Mouse (Mus musculus) limb, embryonic 12.5 days (tissue): ENCODE measurements around the gene Ky. TPM values are rescaled to one million over a fixed set of nuclear protein-coding genes. Genes with fewer than 3 reads are reported as not detected.

Experiments
- ATAC-seq: fragments of 200-750 bp; cut with Nextera tagmentation; 2 replicates; pipeline ENCODE4 v1.8.0; 2017; ENCODE audit warnings: low read depth, moderate TSS enrichment; ENCODE audit not compliant: insufficient number of reproducible peaks, insufficient read depth, low FRiP score, low TSS enrichment
- H3K27ac ChIP-seq: fragments of 300-500 bp; sonication (generic); 2 replicates; pipeline ENCODE4 v1.5.1; 2016; ENCODE audit warnings: mild to moderate bottlenecking, moderate library complexity
- H3K27me3 ChIP-seq: fragments of 300-500 bp; sonication (generic); 2 replicates; pipeline ENCODE4 v1.6.1; 2016; ENCODE audit warnings: mild to moderate bottlenecking, moderate library complexity
- H3K36me3 ChIP-seq: fragments of 300-500 bp; sonication (generic); 2 replicates; pipeline ENCODE4 v1.6.1; 2016; ENCODE audit warnings: mild to moderate bottlenecking, moderate library complexity
- H3K4me1 ChIP-seq: fragments of 300-500 bp; sonication (generic); replicated peaks from 2 replicates; pipeline ENCODE4 v1.6.1; 2016
- H3K4me2 ChIP-seq: fragments of 300-500 bp; sonication (generic); 2 replicates; pipeline ENCODE4 v1.6.1; 2016; ENCODE audit warnings: mild to moderate bottlenecking, moderate library complexity
- H3K4me3 ChIP-seq: fragments of 300-500 bp; sonication (generic); replicated peaks from 2 replicates; pipeline ENCODE4 v1.5.1; 2016; ENCODE audit warnings: mild to moderate bottlenecking
- H3K9ac ChIP-seq: fragments of 300-500 bp; sonication (generic); replicated peaks from 2 replicates; pipeline ENCODE4 v1.6.1; 2016; ENCODE audit warnings: mild to moderate bottlenecking, moderate library complexity
- H3K9me3 ChIP-seq: fragments of 300-500 bp; sonication (generic); 2 replicates; pipeline ENCODE4 v1.6.1; 2016; ENCODE audit warnings: mild to moderate bottlenecking, moderate library complexity
- WGBS: fragments of 180-500 bp; shearing (Covaris S2); methylation state at CpG from one replicate; pipeline ENCODE4 v1.1.7; 2016; 5-methylcytosine and 5-hydroxymethylcytosine counted together
- polyA plus RNA-seq: library from polyadenylated mRNA; unstranded; fragments of >200 nt; fragmentation: Nextera tagmentation; extraction: Ambion mirVana; gene quantifications from 2 replicates; pipeline ENCODE4 v1.2.1, GENCODE M21; 2016

The Ky gene
- polyA plus RNA-seq, 1 experiment from 2014 or later, result 0.15 TPM

- no peak overlapping the region for H3K27ac ChIP-seq
- peaks cover 8% of the 10 kb centered on the region for H3K27me3 ChIP-seq
- no peak overlapping the region for H3K4me2 ChIP-seq
- no peak for ATAC-seq
- H3K9me3 ChIP-seq, result no peaks in the 10 kb centered on the region
- no peak overlapping the region for H3K4me3 ChIP-seq
- H3K9ac ChIP-seq, result no peak overlapping the region
- H3K4me1 ChIP-seq, result no peaks in the 10 kb centered on the region
- no peaks in the 10 kb centered on the region for H3K36me3 ChIP-seq
- WGBS, result 92% methylated on average over 2 of the region's 2 CpGs
These were observed 11.6 kb upstream of the Ky start for GRCm38 (mm10) chr9:102493916-102494315.

GRCm38 (mm10) chr9:102494454-102494853 lies 11.1 kb upstream of the Ky start:
- no peaks in the 10 kb centered on the region for H3K4me1 ChIP-seq
- ATAC-seq, result no peak
- H3K27me3 ChIP-seq, result peaks cover 8% of the 10 kb centered on the region
- H3K4me3 ChIP-seq, result no peak overlapping the region
- H3K4me2 ChIP-seq, result no peak overlapping the region
- H3K9ac ChIP-seq, result no peak overlapping the region
- WGBS, result 74% methylated on average over 9 of the region's 9 CpGs
- no peak overlapping the region for H3K27ac ChIP-seq
- no peaks in the 10 kb centered on the region for H3K9me3 ChIP-seq
- H3K36me3 ChIP-seq, result no peaks in the 10 kb centered on the region

- H3K4me1 ChIP-seq, result no peaks in the 10 kb centered on the region
- no peaks in the 10 kb centered on the region for H3K36me3 ChIP-seq
- no peak overlapping the region for H3K27ac ChIP-seq
- H3K27me3 ChIP-seq, result peaks cover 8% of the 10 kb centered on the region
- H3K9me3 ChIP-seq, result no peaks in the 10 kb centered on the region
- 82% methylated on average over 4 of the region's 4 CpGs for WGBS
- H3K9ac ChIP-seq, result no peak overlapping the region
- no peak overlapping the region for H3K4me2 ChIP-seq
- no peak for ATAC-seq
- no peak overlapping the region for H3K4me3 ChIP-seq
These were observed 10.3 kb upstream of the Ky start for GRCm38 (mm10) chr9:102495266-102495665.

- Histone ChIP-seq H3K27ac (no peak overlapping the region), H3K4me1 (no peaks in the 10 kb centered on the region), H3K4me2 (no peak overlapping the region), H3K27me3 (peaks cover 8% of the 10 kb centered on the region), H3K4me3 (no peak overlapping the region), H3K9ac (no peak overlapping the region), H3K9me3 (no peaks in the 10 kb centered on the region), H3K36me3 (no peaks in the 10 kb centered on the region)
- 89% methylated on average over 3 of the region's 3 CpGs for WGBS
- no peak for ATAC-seq
These were observed 9.0 kb upstream of the Ky start for GRCm38 (mm10) chr9:102496481-102497041.

- no peak overlapping the region for H3K27ac ChIP-seq
- H3K9me3 ChIP-seq, result no peaks in the 10 kb centered on the region
- H3K9ac ChIP-seq, result no peak overlapping the region
- H3K36me3 ChIP-seq, result no peaks in the 10 kb centered on the region
- H3K4me3 ChIP-seq, result no peak overlapping the region
- WGBS, result 86% methylated on average over 9 of the region's 9 CpGs
- H3K4me1 ChIP-seq, result no peaks in the 10 kb centered on the region
- H3K27me3 ChIP-seq, result peaks cover 8% of the 10 kb centered on the region
- no peak overlapping the region for H3K4me2 ChIP-seq
- ATAC-seq, result no peak
These were observed 8.4 kb upstream of the Ky start for GRCm38 (mm10) chr9:102497089-102497690.

- no peaks in the 10 kb centered on the region for H3K9me3 ChIP-seq
- peaks cover 7% of the 10 kb centered on the region for H3K27me3 ChIP-seq
- WGBS, result 79% methylated on average over 9 of the region's 9 CpGs
- H3K27ac ChIP-seq, result no peak overlapping the region
- H3K4me2 ChIP-seq, result no peak overlapping the region
- ATAC-seq, result no peak
- no peak overlapping the region for H3K9ac ChIP-seq
- H3K4me1 ChIP-seq, result no peaks in the 10 kb centered on the region
- H3K36me3 ChIP-seq, result no peaks in the 10 kb centered on the region
- H3K4me3 ChIP-seq, result no peak overlapping the region
These were observed 7.6 kb upstream of the Ky start for GRCm38 (mm10) chr9:102497833-102498430.

GRCm38 (mm10) chr9:102498701-102499100 lies 6.8 kb upstream of the Ky start:
- H3K36me3 ChIP-seq, result no peaks in the 10 kb centered on the region
- no peak overlapping the region for H3K27ac ChIP-seq
- H3K9ac ChIP-seq, result no peak overlapping the region
- 93% methylated on average over 6 of the region's 6 CpGs for WGBS
- H3K9me3 ChIP-seq, result no peaks in the 10 kb centered on the region
- ATAC-seq, result no peak
- H3K4me3 ChIP-seq, result no peak overlapping the region
- H3K4me1 ChIP-seq, result no peaks in the 10 kb centered on the region
- no peak overlapping the region for H3K4me2 ChIP-seq
- peaks cover 4% of the 10 kb centered on the region; the same call in 1 of the 2 replicates for H3K27me3 ChIP-seq

- H3K36me3 ChIP-seq, result no peaks in the 10 kb centered on the region
- H3K27me3 ChIP-seq, result peaks cover 10% of the 10 kb centered on the region; the same call in 1 of the 2 replicates
- H3K9me3 ChIP-seq, result no peaks in the 10 kb centered on the region
- WGBS, result 78% methylated on average over 4 of the region's 4 CpGs
- H3K4me3 ChIP-seq, result no peak overlapping the region
- no peak overlapping the region for H3K4me2 ChIP-seq
- H3K27ac ChIP-seq, result no peak overlapping the region
- ATAC-seq, result no peak
- H3K9ac ChIP-seq, result no peak overlapping the region
- H3K4me1 ChIP-seq, result no peaks in the 10 kb centered on the region
These were observed 6.3 kb upstream of the Ky start for GRCm38 (mm10) chr9:102499266-102499665.

- no peak overlapping the region for H3K9ac ChIP-seq
- H3K4me3 ChIP-seq, result no peak overlapping the region
- H3K4me1 ChIP-seq, result no peaks in the 10 kb centered on the region
- no peaks in the 10 kb centered on the region for H3K9me3 ChIP-seq
- no peak overlapping the region for H3K4me2 ChIP-seq
- no peaks in the 10 kb centered on the region for H3K36me3 ChIP-seq
- no peak for ATAC-seq
- peaks cover 14% of the 10 kb centered on the region for H3K27me3 ChIP-seq
- no peak overlapping the region for H3K27ac ChIP-seq
These were observed 5.8 kb upstream of the Ky start for GRCm38 (mm10) chr9:102499746-102500145.

GRCm38 (mm10) chr9:102501113-102501512 lies 4.4 kb upstream of the Ky start:
- no peak overlapping the region for H3K4me2 ChIP-seq
- H3K4me1 ChIP-seq, result peaks cover 4% of the 10 kb centered on the region; the same call in 1 of the 2 replicates
- H3K27ac ChIP-seq, result no peak overlapping the region
- no peak overlapping the region for H3K4me3 ChIP-seq
- peaks cover 28% of the 10 kb centered on the region for H3K27me3 ChIP-seq
- H3K36me3 ChIP-seq, result no peaks in the 10 kb centered on the region
- no peak for ATAC-seq
- WGBS, result 75% methylated on average over 4 of the region's 4 CpGs
- H3K9ac ChIP-seq, result no peak overlapping the region
- H3K9me3 ChIP-seq, result no peaks in the 10 kb centered on the region

GRCm38 (mm10) chr9:102502015-102502633 lies 3.4 kb upstream of the Ky start:
- H3K27ac ChIP-seq, result no peak overlapping the region
- H3K4me1 ChIP-seq, result peaks cover 4% of the 10 kb centered on the region; the same call in 1 of the 2 replicates
- H3K9ac ChIP-seq, result no peak overlapping the region
- no peak for ATAC-seq
- peaks cover 38% of the 10 kb centered on the region for H3K27me3 ChIP-seq
- no peak overlapping the region for H3K4me3 ChIP-seq
- no peaks in the 10 kb centered on the region for H3K36me3 ChIP-seq
- 88% methylated on average over 11 of the region's 11 CpGs for whole genome bisulfite sequencing
- no peak overlapping the region for H3K4me2 ChIP-seq
- no peaks in the 10 kb centered on the region for H3K9me3 ChIP-seq
